In the genomic region with DNA sequence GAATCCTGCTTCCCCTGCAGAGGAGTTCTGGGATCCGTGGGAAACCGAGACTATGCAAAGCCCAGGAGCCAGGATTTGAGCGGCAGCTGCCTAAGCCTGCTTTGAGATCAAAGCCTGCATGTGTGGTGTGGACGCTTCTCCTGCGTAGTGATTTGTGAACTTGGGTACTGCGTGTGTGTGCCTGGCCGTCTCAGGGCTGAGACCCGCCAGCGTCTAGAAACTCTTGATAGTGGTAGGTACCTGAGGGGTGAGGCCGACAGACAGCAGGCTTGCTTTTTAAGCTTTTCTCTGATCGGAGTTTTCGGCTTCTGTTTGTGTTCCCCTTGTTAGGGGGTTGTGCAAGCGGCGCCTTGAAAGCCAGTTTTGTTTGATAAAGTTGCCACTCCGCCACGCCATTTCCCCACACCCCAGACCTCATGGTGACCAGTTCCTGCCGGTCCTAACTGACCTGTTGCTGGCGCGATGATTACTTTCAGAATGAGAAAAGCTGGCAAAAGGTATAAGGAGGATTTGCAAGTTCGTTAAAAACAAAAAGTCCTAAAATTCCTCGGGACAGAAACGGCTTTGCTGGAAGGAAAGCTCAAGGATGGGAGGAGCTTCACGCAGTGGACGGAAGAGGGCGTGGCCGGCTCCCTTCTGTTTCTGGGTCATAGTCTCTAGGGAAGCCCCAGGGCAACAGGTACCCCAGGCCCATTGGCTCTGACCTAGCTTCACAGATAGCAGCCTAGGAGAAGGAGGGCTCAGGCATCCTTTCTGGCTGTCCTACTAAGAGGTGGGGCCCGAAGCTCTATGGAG, we compare ENCODE assay signal across 8 mouse cellular contexts. TPM values are rescaled to one million over a fixed set of nuclear protein-coding genes. Genes with fewer than 3 reads are reported as not detected.
A peak's percentile ranks its signal among the peaks of the same experiment; 100 is the strongest.
DNase-seq lines count a peak whose midpoint lies in the region; ATAC-seq and TF ChIP-seq lines count a peak whose summit lies in the region.

No protein-coding gene starts in this region.

- H3K9ac ChIP-seq in ES-Bruce4 (ENCODE audit: low read depth, poor library complexity, severe bottlenecking): peak overlapping the region; percentile 20
- H3K9ac ChIP-seq in intestine, embryonic 14.5 days (ENCODE audit: low read length): peak overlapping the region; percentile 67
- H3K9ac ChIP-seq in liver, postnatal 0 days (replicated peaks): peak overlapping the region; percentile 75
- H3K9ac ChIP-seq in neural tube, embryonic 14.5 days (replicated peaks; ENCODE audit: low read depth, low read length): peak overlapping the region; percentile 52

- no peaks in the 10 kb centered on the region for H3K27me3 ChIP-seq in ES-Bruce4 (ENCODE audit: control insufficient read depth, insufficient read depth, low read length, poor library complexity, severe bottlenecking)
- H3K27me3 ChIP-seq in intestine, embryonic 14.5 days (replicated peaks; ENCODE audit: control insufficient read depth, insufficient read depth, low read length): no peaks in the 10 kb centered on the region
- H3K27me3 ChIP-seq in liver, postnatal 0 days (ENCODE audit: insufficient read depth, low read length): no peaks in the 10 kb centered on the region
- H3K27me3 ChIP-seq in neural tube, embryonic 14.5 days (ENCODE audit: control insufficient read depth, insufficient read depth, low read length): peaks cover 4% of the 10 kb centered on the region

- H3K4me1 ChIP-seq in ES-Bruce4 (ENCODE audit: control insufficient read depth, insufficient read depth, low read length): peaks cover 2% of the 10 kb centered on the region
- H3K4me1 ChIP-seq in bone marrow, adult 2 months (ENCODE audit: control insufficient read depth, insufficient read depth, low read length): peaks cover 5% of the 10 kb centered on the region
- H3K4me1 ChIP-seq in intestine, embryonic 14.5 days (replicated peaks; ENCODE audit: control insufficient read depth, insufficient read depth, low read length): peaks cover 8% of the 10 kb centered on the region
- H3K4me1 ChIP-seq in liver, postnatal 0 days (ENCODE audit: insufficient read depth): peaks cover 30% of the 10 kb centered on the region
- H3K4me1 ChIP-seq in neural tube, embryonic 14.5 days (ENCODE audit: control insufficient read depth, insufficient read depth, low read length): peaks cover 14% of the 10 kb centered on the region; the same call in 1 of the 2 replicates

- H3K27ac ChIP-seq in ES-Bruce4 (ENCODE audit: insufficient read depth, low read length): no peak overlapping the region
- peak overlapping the region; percentile 92 for H3K27ac ChIP-seq in bone marrow, adult 2 months (ENCODE audit: control insufficient read depth, insufficient read depth, low read depth, low read length, poor library complexity)
- peak overlapping the region; percentile 36; the same call in 1 of the 2 replicates for H3K27ac ChIP-seq in intestine, embryonic 14.5 days (ENCODE audit: low read depth)
- H3K27ac ChIP-seq in liver, postnatal 0 days (ENCODE audit: low read depth): peak overlapping the region; percentile 94
- H3K27ac ChIP-seq in neural tube, embryonic 14.5 days (ENCODE audit: low read depth, low read length): no peak overlapping the region

- TF ChIP-seq POLR2A in ES-Bruce4 (IDR thresholded peaks at IDR 0.05; ENCODE audit: insufficient read depth, low read length): no peak
- no peak for TF ChIP-seq POLR2A in bone marrow, adult 2 months (IDR thresholded peaks at IDR 0.05; ENCODE audit: borderline replicate concordance, control insufficient read depth, low read depth, low read length)

- peak overlapping the region; percentile 61 for H3K4me3 ChIP-seq in ES-Bruce4 (ENCODE audit: low read depth, low read length)
- H3K4me3 ChIP-seq in bone marrow, adult 2 months (replicated peaks; ENCODE audit: control insufficient read depth, low read depth, low read length): peak overlapping the region; percentile 97
- H3K4me3 ChIP-seq in intestine, embryonic 14.5 days (ENCODE audit: low read depth, low read length): peak overlapping the region; percentile 63
- H3K4me3 ChIP-seq in liver, postnatal 0 days (ENCODE audit: low read depth, low read length): peak overlapping the region; percentile 72
- H3K4me3 ChIP-seq in neural tube, embryonic 14.5 days (ENCODE audit: low read depth, low read length): peak overlapping the region; percentile 25

- no peaks in the 10 kb centered on the region for H3K9me3 ChIP-seq in ES-Bruce4 (replicated peaks; ENCODE audit: control insufficient read depth, insufficient read depth, low read length, poor library complexity, severe bottlenecking)
- H3K9me3 ChIP-seq in intestine, embryonic 14.5 days (ENCODE audit: control insufficient read depth, low read length): no peaks in the 10 kb centered on the region
- H3K9me3 ChIP-seq in liver, postnatal 0 days (ENCODE audit: low read length): no peaks in the 10 kb centered on the region
- H3K9me3 ChIP-seq in neural tube, embryonic 14.5 days (ENCODE audit: control insufficient read depth, low read length): no peaks in the 10 kb centered on the region

- 1% methylated on average over 27 of the region's 27 CpGs for WGBS in bone marrow, adult 2 months
- 2% methylated on average over 27 of the region's 27 CpGs for WGBS in intestine, embryonic 14.5 days
- WGBS in liver, postnatal 0 days (ENCODE audit: insufficient replicate concordance): 2% methylated on average over 27 of the region's 27 CpGs
- WGBS in neural tube, embryonic 14.5 days: 2% methylated on average over 27 of the region's 27 CpGs

- H3K36me3 ChIP-seq in ES-Bruce4 (ENCODE audit: control insufficient read depth, insufficient read depth, low read length, poor library complexity, severe bottlenecking): no peaks in the 10 kb centered on the region
- no peaks in the 10 kb centered on the region for H3K36me3 ChIP-seq in intestine, embryonic 14.5 days (ENCODE audit: control insufficient read depth, insufficient read depth, low read length)
- H3K36me3 ChIP-seq in liver, postnatal 0 days (replicated peaks; ENCODE audit: insufficient read depth, low read length): no peaks in the 10 kb centered on the region
- H3K36me3 ChIP-seq in neural tube, embryonic 14.5 days (ENCODE audit: control insufficient read depth, insufficient read depth, low read length): no peaks in the 10 kb centered on the region

- peak; percentile 48 for ATAC-seq in intestine, embryonic 14.5 days (replicated peaks; ENCODE audit: low FRiP score, low TSS enrichment, low read depth)
- ATAC-seq in liver, postnatal 0 days: peak; percentile 27
- no peak for ATAC-seq in neural tube, embryonic 14.5 days (ENCODE audit: low read depth)

- no peak for TF ChIP-seq EP300 in ES-Bruce4 (IDR thresholded peaks at IDR 0.05; ENCODE audit: insufficient read depth, low read depth, low read length)
- TF ChIP-seq EP300 in liver, postnatal 0 days (IDR thresholded peaks at IDR 0.05; ENCODE audit: low read depth): no peak

- no peak for TF ChIP-seq CTCF in ES-Bruce4 (IDR thresholded peaks at IDR 0.05; ENCODE audit: low read depth, low read length)
- no peak for TF ChIP-seq CTCF in bone marrow, adult 2 months (IDR thresholded peaks at IDR 0.05; ENCODE audit: control insufficient read depth, insufficient read depth, low read length)
- no peak for TF ChIP-seq CTCF in liver, postnatal 0 days (IDR thresholded peaks at IDR 0.05; ENCODE audit: low read depth)

- DNase-seq in gastrocnemius, adult 8-10 months (ENCODE audit: low spot score in 2 of 2): peak; percentile 27 to 35
- peak; percentile 81 for DNase-seq in intestine, embryonic 14.5 days (ENCODE audit: low spot score)
- peak; percentile 70 for DNase-seq in liver, postnatal 0 days
- DNase-seq in cerebellum, adult 9-10 months: no peak
- no peak for DNase-seq in right cerebral cortex, postnatal 4 days

- H3K4me2 ChIP-seq in intestine, embryonic 14.5 days (ENCODE audit: low read length): peak overlapping the region; percentile 98
- H3K4me2 ChIP-seq in liver, postnatal 0 days (ENCODE audit: low read depth, low read length): peak overlapping the region; percentile 90
- peak overlapping the region; percentile 64 for H3K4me2 ChIP-seq in neural tube, embryonic 14.5 days (ENCODE audit: low read depth, low read length)

RNA-seq across cellular contexts. Expression of a gene that starts 0.5 kb away (rescaled TPM):
- 25.1 and 28.1 TPM in 2 replicates for polyA plus RNA-seq in ES-Bruce4 (2011; ENCODE audit: insufficient read depth, insufficient read length, low read depth, missing spikeins)
- 5.4 and 11.0 TPM in 2 replicates for polyA plus RNA-seq in bone marrow, adult 2 months (2011; ENCODE audit: insufficient read depth, insufficient read length, low replicate concordance, missing spikeins)
- 10 to 100 TPM; 21.9 to 25.0 (median 23.2) TPM for total RNA-seq in gastrocnemius, adult 8-10 months (2022)
- 41.1 and 41.6 TPM in 2 replicates for polyA plus RNA-seq in intestine, embryonic 14.5 days (2014; fragmentation: Nextera tagmentation; extraction: Ambion mirVana)
- polyA plus RNA-seq in liver, postnatal 0 days (2015; fragmentation: Nextera tagmentation; extraction: Ambion mirVana): 20.0 and 20.5 TPM in 2 replicates
- polyA plus RNA-seq in neural tube, embryonic 14.5 days (2014; fragmentation: Nextera tagmentation; extraction: Ambion mirVana): 31.8 and 36.6 TPM in 2 replicates

RNA-seq across cellular contexts. Expression of a gene that starts 0.7 kb away (rescaled TPM):
- 25.9 and 31.9 TPM in 2 replicates for polyA plus RNA-seq in ES-Bruce4 (2011; ENCODE audit: insufficient read depth, insufficient read length, low read depth, missing spikeins)
- 80.1 and 97.0 TPM in 2 replicates for polyA plus RNA-seq in bone marrow, adult 2 months (2011; ENCODE audit: insufficient read depth, insufficient read length, low replicate concordance, missing spikeins)
- 10 to 100 TPM; 25.3 to 34.8 (median 30.5) TPM for total RNA-seq in gastrocnemius, adult 8-10 months (2022)
- 95.1 and 107 TPM in 2 replicates for polyA plus RNA-seq in intestine, embryonic 14.5 days (2014; fragmentation: Nextera tagmentation; extraction: Ambion mirVana)
- polyA plus RNA-seq in liver, postnatal 0 days (2015; fragmentation: Nextera tagmentation; extraction: Ambion mirVana): 168 and 183 TPM in 2 replicates
- 4.7 and 7.7 TPM in 2 replicates for polyA plus RNA-seq in neural tube, embryonic 14.5 days (2014; fragmentation: Nextera tagmentation; extraction: Ambion mirVana)

RNA-seq across cellular contexts. Expression of a gene that starts 30.9 kb away (rescaled TPM):
- polyA plus RNA-seq in ES-Bruce4 (2011; ENCODE audit: insufficient read depth, insufficient read length, low read depth, missing spikeins): 33.7 and 35.0 TPM in 2 replicates
- polyA plus RNA-seq in bone marrow, adult 2 months (2011; ENCODE audit: insufficient read depth, insufficient read length, low replicate concordance, missing spikeins): 18.6 and 19.8 TPM in 2 replicates
- total RNA-seq in gastrocnemius, adult 8-10 months (2022): 1 to 10 TPM; 3.4 to 5.0 (median 4.2) TPM
- polyA plus RNA-seq in intestine, embryonic 14.5 days (2014; fragmentation: Nextera tagmentation; extraction: Ambion mirVana): 36.2 and 40.3 TPM in 2 replicates
- polyA plus RNA-seq in liver, postnatal 0 days (2015; fragmentation: Nextera tagmentation; extraction: Ambion mirVana): 10.9 and 12.9 TPM in 2 replicates
- 39.8 and 42.6 TPM in 2 replicates for polyA plus RNA-seq in neural tube, embryonic 14.5 days (2014; fragmentation: Nextera tagmentation; extraction: Ambion mirVana)

RNA-seq across cellular contexts. Expression of a gene that starts 37.4 kb away (rescaled TPM):
- 3.7 and 6.5 TPM in 2 replicates for polyA plus RNA-seq in ES-Bruce4 (2011; ENCODE audit: insufficient read depth, insufficient read length, low read depth, missing spikeins)
- polyA plus RNA-seq in bone marrow, adult 2 months (2011; ENCODE audit: insufficient read depth, insufficient read length, low replicate concordance, missing spikeins): 3.3 and 4.9 TPM in 2 replicates
- 1 to 10 TPM; 1.1 to 2.5 (median 2.1) TPM for total RNA-seq in gastrocnemius, adult 8-10 months (2022)
- polyA plus RNA-seq in intestine, embryonic 14.5 days (2014; fragmentation: Nextera tagmentation; extraction: Ambion mirVana): 5.1 and 6.0 TPM in 2 replicates
- 6.2 and 6.4 TPM in 2 replicates for polyA plus RNA-seq in liver, postnatal 0 days (2015; fragmentation: Nextera tagmentation; extraction: Ambion mirVana)
- polyA plus RNA-seq in neural tube, embryonic 14.5 days (2014; fragmentation: Nextera tagmentation; extraction: Ambion mirVana): 0.52 and 0.73 TPM in 2 replicates

RNA-seq across cellular contexts. Expression of a gene that starts 53.4 kb away (rescaled TPM):
- polyA plus RNA-seq in ES-Bruce4 (2011; ENCODE audit: insufficient read depth, insufficient read length, low read depth, missing spikeins): 13.6 and 19.1 TPM in 2 replicates
- 2.4 and 5.1 TPM in 2 replicates for polyA plus RNA-seq in bone marrow, adult 2 months (2011; ENCODE audit: insufficient read depth, insufficient read length, low replicate concordance, missing spikeins)
- total RNA-seq in gastrocnemius, adult 8-10 months (2022): 1 to 10 TPM; 2.7 to 4.2 (median 3.5) TPM
- 12.6 and 15.3 TPM in 2 replicates for polyA plus RNA-seq in intestine, embryonic 14.5 days (2014; fragmentation: Nextera tagmentation; extraction: Ambion mirVana)
- polyA plus RNA-seq in liver, postnatal 0 days (2015; fragmentation: Nextera tagmentation; extraction: Ambion mirVana): 2.7 and 3.2 TPM in 2 replicates
- polyA plus RNA-seq in neural tube, embryonic 14.5 days (2014; fragmentation: Nextera tagmentation; extraction: Ambion mirVana): 90.0 and 90.4 TPM in 2 replicates

Comparison
In these comparisons a context has a peak if more than half of its experiments do, and no peak if none do; other contexts are left out.
1. H3K27ac ChIP-seq: peak in bone marrow, adult 2 months (single experiment), intestine, embryonic 14.5 days (single experiment) and liver, postnatal 0 days (single experiment); none in ES-Bruce4 (single experiment) and neural tube, embryonic 14.5 days (single experiment).
2. H3K4me3 ChIP-seq: peak in every context shown above with its lines; median percentile 97 in bone marrow, adult 2 months; 72 in liver, postnatal 0 days; 63 in intestine, embryonic 14.5 days; 61 in ES-Bruce4; 25 in neural tube, embryonic 14.5 days.
3. H3K9ac ChIP-seq: peak in every context shown above with its lines; median percentile 75 in liver, postnatal 0 days; 67 in intestine, embryonic 14.5 days; 52 in neural tube, embryonic 14.5 days; 20 in ES-Bruce4.
4. DNase-seq: peak in gastrocnemius, adult 8-10 months (2 of 2), intestine, embryonic 14.5 days (single experiment) and liver, postnatal 0 days (single experiment); none in cerebellum, adult 9-10 months (single experiment) and right cerebral cortex, postnatal 4 days (single experiment).
5. Peak in every context shown above with its lines, with median percentiles within 50 percentile points of each other: H3K4me2 ChIP-seq.